Mouse (Mus musculus): ENCODE measurements around the gene Ap5z1. TPM values are rescaled to one million over a fixed set of nuclear protein-coding genes. Genes with fewer than 3 reads are reported as not detected.

Ap5z1 gene
- polyA plus RNA-seq, 1 experiment from 2014 or later, result 7.4 TPM

DNA sequence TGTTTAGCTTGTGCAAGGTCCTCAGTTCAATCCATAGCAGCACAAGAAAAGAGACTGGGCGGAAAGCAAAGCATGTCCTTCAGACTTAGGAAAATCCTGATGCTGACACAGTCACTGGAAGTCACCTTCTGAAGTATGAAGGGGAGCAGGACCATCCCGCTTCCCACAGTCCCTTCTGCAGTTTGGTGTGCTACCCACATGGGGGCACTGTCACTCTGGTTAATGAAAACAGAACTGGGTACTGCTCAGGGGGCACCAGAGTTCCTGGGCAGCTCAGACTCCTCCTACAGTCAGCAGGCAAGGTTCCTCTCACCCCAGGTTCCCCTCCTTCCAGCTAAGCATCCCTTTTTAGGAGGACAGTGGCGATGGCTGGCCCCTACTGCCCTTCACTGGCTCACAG, 35.2 kb downstream of the Ap5z1 start:
- H3K4me2 ChIP-seq, result no peak overlapping the region
- no peaks in the 10 kb centered on the region for H3K9me3 ChIP-seq
- no peak overlapping the region for H3K9ac ChIP-seq
- 38% methylated on average over 3 of the region's 3 CpGs for WGBS
- ATAC-seq (ENCODE audit: extremely low read depth, insufficient number of reproducible peaks, low FRiP score, low TSS enrichment), result no peak
- H3K4me1 ChIP-seq, result peaks cover 21% of the 10 kb centered on the region
- 0 out of 2 replicates have a peak, but pooled peaks cover 3% of the 10 kb centered on the region for H3K27me3 ChIP-seq (replicated peaks)
- H3K36me3 ChIP-seq, result 0 out of 2 replicates have a peak, but pooled peaks cover 6% of the 10 kb centered on the region
- no peak overlapping the region for H3K4me3 ChIP-seq
- H3K27ac ChIP-seq (replicated peaks), result no peak overlapping the region

- Histone ChIP-seq H3K36me3 (0 out of 2 replicates have a peak, but pooled peaks cover 4% of the 10 kb centered on the region), H3K27me3 (replicated peaks) (0 out of 2 replicates have a peak, but pooled peaks cover 3% of the 10 kb centered on the region), H3K4me2 (no peak overlapping the region), H3K27ac (replicated peaks) (no peak overlapping the region), H3K4me1 (peaks cover 4% of the 10 kb centered on the region), H3K4me3 (no peak overlapping the region), H3K9ac (0 out of 2 replicates have a peak overlapping the region, but pooled peaks have one; percentile 24), H3K9me3 (no peaks in the 10 kb centered on the region)
- ATAC-seq (ENCODE audit: extremely low read depth, insufficient number of reproducible peaks, low FRiP score, low TSS enrichment), result no peak
- WGBS, result 80% methylated on average over 10 of the region's 10 CpGs
Measured at GRCm38 (mm10) chr5:142500918-142501317, 37.2 kb downstream of the Ap5z1 start.

DNA sequence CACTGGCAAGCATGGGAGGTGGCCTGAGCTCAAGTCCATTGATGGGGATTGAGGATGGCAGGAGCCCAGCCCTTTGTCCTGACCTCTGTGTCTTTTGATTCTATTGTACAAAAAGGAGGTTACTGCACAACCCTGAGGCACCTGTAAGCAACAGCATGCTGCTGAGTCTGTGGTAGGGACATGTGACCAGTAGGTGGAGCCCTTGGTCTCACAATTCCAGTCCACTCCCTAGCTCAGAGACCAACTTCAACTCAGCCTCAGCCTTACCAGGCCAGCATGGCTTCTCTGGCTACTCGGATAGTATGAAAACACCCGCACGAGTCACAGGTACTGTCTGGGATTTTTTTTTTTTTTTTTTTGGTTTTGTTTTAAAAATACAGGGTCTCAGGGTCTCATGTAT, 38.7 kb downstream of the Ap5z1 start:
- no peak overlapping the region for H3K9ac ChIP-seq
- peaks cover 4% of the 10 kb centered on the region for H3K4me1 ChIP-seq
- no peak overlapping the region for H3K4me3 ChIP-seq
- WGBS, result 0% methylated on average over 3 of the region's 3 CpGs
- H3K27ac ChIP-seq (replicated peaks), result no peak overlapping the region
- peak; percentile 68; the same call in 1 of the 2 replicates for ATAC-seq (ENCODE audit: extremely low read depth, insufficient number of reproducible peaks, low FRiP score, low TSS enrichment)
- H3K4me2 ChIP-seq, result no peak overlapping the region
- peaks cover 9% of the 10 kb centered on the region for H3K36me3 ChIP-seq
- H3K27me3 ChIP-seq (replicated peaks), result peaks cover 8% of the 10 kb centered on the region; the same call in 1 of the 2 replicates
- no peaks in the 10 kb centered on the region for H3K9me3 ChIP-seq

DNA sequence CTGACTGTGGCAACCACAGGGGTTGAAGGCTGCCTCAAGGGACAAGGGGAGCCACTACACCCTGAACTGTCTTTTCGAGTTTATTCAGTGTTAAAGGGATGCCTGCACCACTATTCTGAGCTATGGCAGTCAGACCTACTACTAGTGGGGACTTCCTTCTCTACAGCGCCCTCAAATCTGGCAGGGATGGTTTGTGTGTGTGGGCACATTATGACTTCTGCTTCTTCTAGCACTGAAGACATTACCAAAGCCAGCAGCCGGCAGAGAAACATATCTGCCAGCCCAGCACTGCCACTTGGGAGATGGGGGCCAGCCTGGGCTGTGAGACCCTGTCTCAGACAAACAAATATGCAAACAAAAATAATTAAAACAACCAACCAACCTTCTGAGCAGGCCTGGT, 40.4 kb downstream of the Ap5z1 start:
- Histone ChIP-seq H3K36me3 (peaks cover 7% of the 10 kb centered on the region), H3K9ac (no peak overlapping the region), H3K9me3 (no peaks in the 10 kb centered on the region), H3K27ac (replicated peaks) (no peak overlapping the region), H3K27me3 (replicated peaks) (peaks cover 5% of the 10 kb centered on the region; the same call in 1 of the 2 replicates), H3K4me2 (no peak overlapping the region), H3K4me3 (no peak overlapping the region), H3K4me1 (peaks cover 12% of the 10 kb centered on the region)
- 74% methylated on average over 3 of the region's 3 CpGs for WGBS
- ATAC-seq (ENCODE audit: extremely low read depth, insufficient number of reproducible peaks, low FRiP score, low TSS enrichment), result no peak

- no peak overlapping the region for H3K27ac ChIP-seq (replicated peaks)
- H3K4me1 ChIP-seq, result peaks cover 23% of the 10 kb centered on the region
- 61% methylated on average over 3 of the region's 3 CpGs for WGBS
- peaks cover 5% of the 10 kb centered on the region; the same call in 1 of the 2 replicates for H3K27me3 ChIP-seq (replicated peaks)
- H3K36me3 ChIP-seq, result peaks cover 7% of the 10 kb centered on the region
- H3K9me3 ChIP-seq, result no peaks in the 10 kb centered on the region
- no peak overlapping the region for H3K4me3 ChIP-seq
- no peak for ATAC-seq (ENCODE audit: extremely low read depth, insufficient number of reproducible peaks, low FRiP score, low TSS enrichment)
- H3K4me2 ChIP-seq, result no peak overlapping the region
- no peak overlapping the region for H3K9ac ChIP-seq
Measured at GRCm38 (mm10) chr5:142505695-142506423, 42.1 kb downstream of the Ap5z1 start.

- no peak for ATAC-seq (ENCODE audit: extremely low read depth, insufficient number of reproducible peaks, low FRiP score, low TSS enrichment)
- Histone ChIP-seq H3K4me2 (peak overlapping the region; percentile 55), H3K9ac (peak overlapping the region; percentile 20; the same call in 1 of the 2 replicates), H3K9me3 (no peaks in the 10 kb centered on the region), H3K4me3 (no peak overlapping the region), H3K4me1 (peaks cover 26% of the 10 kb centered on the region), H3K36me3 (peaks cover 7% of the 10 kb centered on the region), H3K27ac (replicated peaks) (peak overlapping the region; percentile 46; the same call in 1 of the 2 replicates), H3K27me3 (replicated peaks) (peaks cover 5% of the 10 kb centered on the region; the same call in 1 of the 2 replicates)
- 28% methylated on average over 15 of the region's 15 CpGs for WGBS
Measured at GRCm38 (mm10) chr5:142509141-142510060, 45.7 kb downstream of the Ap5z1 start.

DNA sequence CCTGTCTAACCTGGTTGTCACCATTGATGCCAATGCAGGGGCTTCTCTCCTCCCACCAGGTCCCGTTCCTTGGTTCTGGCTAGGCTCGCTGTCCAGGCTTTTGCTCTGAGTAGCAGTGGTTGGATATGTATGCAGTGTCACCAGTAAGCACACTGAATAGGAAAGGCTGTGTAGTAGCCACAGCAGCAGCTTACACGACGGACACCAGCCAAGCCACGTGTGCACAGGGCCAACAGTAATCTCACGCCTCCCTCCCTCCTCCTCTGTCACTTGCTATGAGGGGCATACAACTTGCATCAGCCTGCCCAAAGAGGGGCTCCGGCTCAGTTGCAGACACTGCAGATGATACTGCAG, 46.3 kb downstream of the Ap5z1 start:
- Histone ChIP-seq H3K27me3 (replicated peaks) (peaks cover 5% of the 10 kb centered on the region; the same call in 1 of the 2 replicates), H3K9me3 (no peaks in the 10 kb centered on the region), H3K27ac (replicated peaks) (no peak overlapping the region), H3K9ac (0 out of 2 replicates have a peak overlapping the region, but pooled peaks have one; percentile 20), H3K4me2 (no peak overlapping the region), H3K4me3 (no peak overlapping the region), H3K36me3 (peaks cover 7% of the 10 kb centered on the region), H3K4me1 (peaks cover 26% of the 10 kb centered on the region)
- WGBS, result 58% methylated on average over 7 of the region's 7 CpGs
- no peak for ATAC-seq (ENCODE audit: extremely low read depth, insufficient number of reproducible peaks, low FRiP score, low TSS enrichment)

DNA sequence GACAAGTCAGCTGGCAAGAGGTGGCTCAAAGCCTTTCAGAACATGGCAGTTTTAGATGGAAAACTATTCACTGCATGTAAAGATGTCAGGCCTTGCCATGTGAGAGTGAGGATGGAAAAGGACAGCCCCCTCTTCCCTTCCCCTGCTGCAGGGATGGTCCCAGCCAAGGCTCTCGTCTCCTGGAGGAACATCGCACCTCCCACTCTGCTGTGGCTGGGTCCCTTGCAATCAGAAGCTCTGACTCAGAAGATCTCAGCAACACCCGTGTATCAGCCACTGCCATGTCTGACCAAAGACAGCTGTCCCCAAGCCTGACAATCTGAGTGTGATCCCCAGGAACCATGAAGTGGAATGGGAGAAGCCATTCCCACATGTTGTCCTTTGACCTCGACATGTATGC, 48.4 kb downstream of the Ap5z1 start:
- Histone ChIP-seq H3K9me3 (no peaks in the 10 kb centered on the region), H3K4me2 (no peak overlapping the region), H3K27me3 (replicated peaks) (no peaks in the 10 kb centered on the region), H3K4me1 (peaks cover 36% of the 10 kb centered on the region), H3K36me3 (no peaks in the 10 kb centered on the region), H3K9ac (no peak overlapping the region), H3K27ac (replicated peaks) (no peak overlapping the region), H3K4me3 (no peak overlapping the region)
- no peak for ATAC-seq (ENCODE audit: extremely low read depth, insufficient number of reproducible peaks, low FRiP score, low TSS enrichment)
- WGBS, result 57% methylated on average over 4 of the region's 4 CpGs

DNA sequence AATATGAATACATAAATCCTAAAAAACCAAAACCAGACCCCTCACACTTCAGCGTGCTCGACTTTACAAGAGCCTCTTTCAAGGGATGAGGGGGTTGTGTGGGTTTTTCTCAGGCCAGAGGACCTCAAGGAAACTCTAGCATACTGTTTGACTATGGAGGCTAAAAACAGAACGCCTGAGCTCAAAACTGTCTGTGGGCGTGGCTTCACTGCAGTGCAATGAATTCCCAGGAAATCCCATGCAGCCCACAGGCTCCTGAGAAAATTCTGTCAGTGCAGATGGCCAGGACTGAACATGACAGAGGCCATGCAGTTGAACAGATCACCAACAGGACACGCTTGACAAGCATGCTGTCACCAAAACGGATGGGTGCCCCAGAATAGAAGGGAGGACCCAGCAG, 55.2 kb downstream of the Ap5z1 start:
- Histone ChIP-seq H3K9me3 (no peaks in the 10 kb centered on the region), H3K4me3 (no peak overlapping the region), H3K27ac (replicated peaks) (peak overlapping the region; percentile 68), H3K4me2 (peak overlapping the region; percentile 16; the same call in 1 of the 2 replicates), H3K27me3 (replicated peaks) (no peaks in the 10 kb centered on the region), H3K4me1 (peaks cover 31% of the 10 kb centered on the region), H3K36me3 (0 out of 2 replicates have a peak, but pooled peaks cover 10% of the 10 kb centered on the region), H3K9ac (0 out of 2 replicates have a peak overlapping the region, but pooled peaks have one; percentile 37)
- WGBS, result 36% methylated on average over 6 of the region's 6 CpGs
- ATAC-seq (ENCODE audit: extremely low read depth, insufficient number of reproducible peaks, low FRiP score, low TSS enrichment), result peak; percentile 23; the same call in 1 of the 2 replicates

GRCm38 (mm10) chr5:142520360-142520759, 56.6 kb downstream of the Ap5z1 start:
- 77% methylated on average over 4 of the region's 4 CpGs for WGBS
- Histone ChIP-seq H3K9ac (no peak overlapping the region), H3K36me3 (0 out of 2 replicates have a peak, but pooled peaks cover 10% of the 10 kb centered on the region), H3K4me1 (peaks cover 42% of the 10 kb centered on the region), H3K9me3 (no peaks in the 10 kb centered on the region), H3K27ac (replicated peaks) (peak overlapping the region; percentile 58; the same call in 1 of the 2 replicates), H3K27me3 (replicated peaks) (no peaks in the 10 kb centered on the region), H3K4me2 (no peak overlapping the region), H3K4me3 (no peak overlapping the region)
- ATAC-seq (ENCODE audit: extremely low read depth, insufficient number of reproducible peaks, low FRiP score, low TSS enrichment), result no peak

Measured in heart, embryonic 13.5 days (tissue).